Mouse (Mus musculus): ENCODE measurements around the gene Steap3.

Steap3 gene

GRCm38 (mm10) chr1:120249842-120250241, 22.7 kb downstream of the Steap3 start:
- no peak for DNase-seq

DNA sequence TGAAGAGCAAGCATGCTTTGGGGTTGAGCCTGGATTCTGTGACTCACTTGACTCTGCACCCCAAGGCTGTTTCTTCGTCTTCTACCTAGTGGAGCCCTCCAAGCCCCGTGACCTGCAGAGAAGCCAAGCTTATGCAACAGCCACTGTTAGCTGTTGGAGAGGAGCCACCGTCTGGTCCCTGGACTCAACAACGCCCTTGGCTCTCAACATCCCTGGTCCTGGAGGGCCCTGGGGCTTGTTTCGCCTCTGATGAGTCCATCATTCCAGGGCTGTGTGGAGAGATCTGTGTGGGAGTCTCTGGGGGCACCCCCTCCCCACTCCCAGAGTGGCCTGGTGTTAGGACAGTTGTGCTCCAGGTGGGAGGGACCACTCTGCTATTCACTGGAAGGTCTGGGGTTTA, 24.3 kb downstream of the Steap3 start:
- no peak for DNase-seq

- no peak for DNase-seq
These were observed 25.2 kb downstream of the Steap3 start for GRCm38 (mm10) chr1:120247351-120247750.

DNA sequence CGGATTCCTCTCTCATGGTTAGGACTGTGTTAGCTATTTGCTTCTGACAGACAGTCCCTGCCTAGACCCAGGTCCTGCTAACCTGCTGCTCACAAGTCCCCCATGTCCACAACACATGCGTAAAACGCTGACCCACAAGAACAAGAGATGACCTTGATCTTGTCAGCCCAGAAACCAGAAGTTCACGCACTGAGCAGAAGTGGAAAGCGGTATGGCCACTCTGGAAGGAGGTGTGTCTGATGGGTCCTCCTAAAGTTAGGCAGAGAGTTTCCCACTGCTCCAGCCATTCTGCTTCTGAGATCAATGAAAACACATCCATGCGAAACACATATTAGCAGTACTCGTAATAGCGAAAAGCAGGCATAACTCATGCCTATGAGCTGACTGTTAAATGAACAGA, 25.6 kb downstream of the Steap3 start:
- no peak for DNase-seq

- DNase-seq, result peak in 1 of 2 experiments; percentile 5
These were observed 26.8 kb downstream of the Steap3 start for GRCm38 (mm10) chr1:120245661-120246131.

DNA sequence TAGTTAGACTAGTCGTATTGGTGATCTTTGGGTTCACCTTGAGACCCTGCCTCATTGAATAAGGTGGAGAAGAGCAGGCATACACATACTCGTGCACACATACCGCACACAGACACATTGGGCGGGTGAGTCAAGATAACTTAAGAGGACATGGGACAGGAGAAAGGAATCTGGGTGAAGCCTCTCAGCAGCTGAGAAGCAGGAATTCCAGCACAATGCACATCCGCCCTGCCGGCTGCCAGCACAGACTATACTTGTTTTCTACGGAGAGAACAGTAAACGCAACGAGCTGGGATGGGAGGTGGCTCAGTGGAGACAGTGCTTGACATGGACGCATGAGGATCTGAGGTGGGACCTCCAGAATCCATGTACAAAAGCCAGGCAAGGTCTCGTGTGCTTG, 27.9 kb downstream of the Steap3 start:
- no peak for DNase-seq

DNA sequence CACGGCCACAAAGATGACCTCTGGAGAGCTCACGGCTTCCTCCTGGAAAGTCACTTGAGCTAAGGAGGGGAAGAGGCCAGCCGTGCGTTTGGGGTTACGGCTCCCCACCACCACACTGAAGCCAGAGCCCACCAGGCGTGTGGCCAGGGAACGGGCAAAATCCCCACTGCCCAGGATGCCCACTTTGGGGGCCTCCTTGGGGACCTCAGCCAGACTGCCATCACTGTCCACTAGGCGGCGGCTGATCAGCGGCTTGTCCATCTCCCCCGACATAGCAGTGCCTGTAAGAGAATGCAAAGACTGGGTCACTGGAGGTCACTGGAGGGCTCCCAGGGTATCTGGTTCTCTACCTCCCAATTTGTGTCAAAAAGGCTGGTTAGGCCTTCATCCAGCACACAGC, 28.5 kb downstream of the Steap3 start:
- DNase-seq, result no peak

DNA sequence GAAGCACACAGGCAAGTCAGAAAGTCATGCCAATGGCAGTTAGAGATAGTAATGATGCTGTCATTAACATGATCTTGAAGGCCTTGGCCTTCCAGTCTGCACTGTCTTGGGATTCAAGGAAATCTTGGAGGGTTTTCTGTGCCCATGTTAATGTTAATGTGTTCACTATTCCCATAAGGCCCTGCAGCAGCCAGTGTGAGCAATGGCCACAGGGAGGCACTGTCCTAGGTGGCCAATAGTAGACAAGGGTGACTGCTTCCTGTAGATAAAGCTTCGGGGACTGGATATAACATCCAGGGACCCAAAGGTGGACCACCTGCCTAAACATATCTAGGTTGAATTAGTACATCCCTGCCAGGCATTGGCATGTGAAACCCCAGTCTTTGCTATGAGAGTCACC, 35.4 kb downstream of the Steap3 start:
- no peak for DNase-seq

GRCm38 (mm10) chr1:120236424-120236823, 36.1 kb downstream of the Steap3 start:
- no peak for DNase-seq

DNA sequence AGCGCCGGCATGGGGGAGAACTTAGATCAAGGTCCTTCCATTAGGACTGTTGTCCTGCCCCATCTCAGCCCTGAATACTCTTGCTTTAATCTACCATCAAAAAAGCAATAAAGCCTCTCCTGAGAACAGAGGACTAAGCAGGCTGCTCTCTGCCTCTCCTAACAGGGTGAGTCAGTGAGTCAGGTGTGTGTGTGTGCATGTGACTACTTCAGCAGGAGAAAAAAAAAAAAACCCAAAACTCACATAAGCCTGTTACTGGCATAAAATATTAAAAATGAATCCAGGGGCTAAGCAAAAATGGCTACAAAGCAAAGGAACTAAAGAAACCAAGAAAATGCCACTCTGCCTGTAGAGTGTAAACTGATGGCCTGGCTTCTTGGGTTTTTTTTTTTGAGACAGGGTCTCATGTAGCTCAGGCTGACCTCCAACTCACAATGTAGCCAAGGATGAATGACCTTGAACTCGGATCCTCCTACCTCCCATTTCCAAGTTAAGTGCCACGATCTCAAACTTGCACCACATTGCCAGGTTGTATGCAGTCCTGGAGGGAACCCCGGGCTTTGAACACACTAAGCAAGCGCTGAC, 36.8 kb downstream of the Steap3 start:
- DNase-seq, result no peak

DNA sequence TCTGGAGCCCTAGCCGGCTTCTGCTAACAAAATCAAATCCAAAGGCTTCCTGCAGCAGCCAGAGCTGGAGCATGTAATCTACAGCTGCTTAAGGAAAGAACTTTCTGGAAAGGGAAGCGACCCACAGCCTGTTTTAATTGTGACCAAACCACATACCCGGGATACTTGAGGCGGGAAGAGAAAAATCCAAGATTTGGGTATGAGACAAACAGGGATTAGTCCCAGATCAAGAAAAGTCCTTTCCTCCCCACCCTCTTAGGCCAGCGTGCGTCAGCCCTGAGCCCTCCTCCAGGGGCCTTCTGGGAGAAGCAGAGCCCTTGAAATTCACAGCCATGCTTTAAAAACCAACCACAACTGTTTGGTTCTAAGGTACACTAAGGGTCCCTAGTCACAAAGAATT, 40.3 kb downstream of the Steap3 start:
- DNase-seq, result no peak

GRCm38 (mm10) chr1:120231334-120231733, 41.2 kb downstream of the Steap3 start:
- peak; percentile 7 to 8 for DNase-seq

- DNase-seq, result no peak
These were observed 42.6 kb downstream of the Steap3 start for GRCm38 (mm10) chr1:120229723-120230471.

DNA sequence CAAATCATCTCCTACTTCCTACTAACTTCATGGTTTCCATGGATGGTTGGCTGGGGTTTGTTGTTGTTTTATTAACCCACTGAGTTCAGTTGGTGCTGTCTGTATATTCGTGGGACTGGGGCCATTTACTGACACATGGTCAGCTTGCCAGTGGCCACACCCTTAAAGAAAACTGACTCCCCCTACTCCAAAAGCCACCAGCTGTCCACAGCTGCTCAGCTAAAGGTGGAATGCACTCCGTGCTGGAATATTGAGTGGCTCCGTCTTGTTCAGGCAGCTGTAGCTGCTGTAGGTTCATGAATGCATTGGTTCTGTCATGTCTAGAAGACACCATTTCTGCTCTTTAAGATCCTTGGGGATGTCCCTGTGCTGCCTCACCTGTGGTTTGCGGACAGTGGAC, 48.9 kb downstream of the Steap3 start:
- DNase-seq, result no peak

DNA sequence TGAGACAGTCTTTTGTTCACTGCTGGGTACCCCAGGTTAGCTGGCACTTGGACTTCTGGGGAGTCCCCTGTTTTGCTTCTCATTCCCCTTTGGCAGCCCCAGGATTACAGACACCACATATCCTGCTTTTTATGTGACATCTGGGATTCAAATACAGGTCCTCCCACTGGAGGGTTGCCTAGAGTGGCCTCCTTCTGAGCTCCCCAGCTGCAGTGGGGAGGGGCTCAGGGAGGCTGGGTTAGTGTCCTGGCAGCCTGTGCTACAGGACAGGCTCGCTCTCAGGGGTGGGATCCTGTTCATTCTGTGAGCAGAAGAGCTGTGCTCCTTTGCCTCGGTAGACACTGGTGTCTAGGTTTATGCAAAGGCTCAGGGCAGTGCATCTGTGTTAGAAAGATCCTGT, 51.2 kb downstream of the Steap3 start:
- no peak for DNase-seq

- no peak for DNase-seq
These were observed 51.7 kb downstream of the Steap3 start for GRCm38 (mm10) chr1:120220841-120221240.

DNA sequence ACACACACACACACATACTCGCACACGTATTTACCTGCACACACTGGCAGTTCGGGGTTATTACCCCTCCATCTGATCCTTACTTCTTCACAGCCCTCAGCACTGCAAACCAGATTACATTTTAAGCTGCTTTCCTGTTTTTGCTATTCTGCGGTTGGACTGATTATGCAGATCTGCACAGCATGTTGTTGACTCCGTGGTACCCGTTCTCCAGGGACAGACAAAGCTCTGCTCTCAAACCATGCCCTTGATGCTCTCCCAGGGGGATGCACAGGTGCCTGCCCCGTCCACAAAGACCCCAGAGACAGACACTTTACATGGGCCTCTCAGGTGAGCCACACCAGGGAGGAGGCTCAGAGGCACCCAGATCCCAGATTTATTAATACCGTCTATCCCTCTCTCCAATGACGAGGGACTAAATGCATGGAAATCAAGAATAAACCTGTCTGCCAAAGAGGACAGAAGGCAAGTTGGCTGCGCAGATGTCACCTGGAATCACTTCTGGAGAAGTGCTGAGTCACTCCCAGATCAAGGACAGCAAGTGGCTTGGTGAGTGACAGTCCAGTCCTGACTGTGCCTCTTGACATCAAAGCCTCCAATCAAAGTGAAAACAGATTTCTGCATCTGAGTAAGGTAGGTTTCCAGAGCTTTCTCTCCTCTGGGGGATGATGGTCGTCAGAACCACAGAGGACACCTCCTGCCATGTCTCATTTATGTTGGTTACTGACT, 63.8 kb downstream of the Steap3 start:
- DNase-seq, result no peak

DNA sequence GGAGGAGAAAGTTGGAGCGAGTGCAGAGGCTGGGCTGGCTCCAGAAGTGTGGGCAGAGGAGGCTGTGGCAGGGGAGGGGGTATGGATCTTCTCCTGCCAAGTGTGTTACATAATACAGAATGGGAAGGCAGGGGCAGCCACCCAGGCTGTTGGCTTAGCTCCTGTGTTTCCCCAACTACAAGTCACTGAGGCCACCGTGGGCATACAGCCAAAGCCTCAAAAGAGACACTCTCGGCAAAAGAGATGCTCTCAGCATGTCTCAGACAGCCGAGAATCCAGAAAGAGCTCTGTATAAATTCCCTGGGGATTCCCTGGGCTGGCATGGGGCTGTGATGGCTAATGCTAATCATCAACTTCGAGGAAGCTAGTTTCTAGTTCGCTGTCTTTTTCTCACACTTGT, 64.9 kb downstream of the Steap3 start:
- DNase-seq, result peak; percentile 30 to 34

GRCm38 (mm10) chr1:120204834-120205233, 67.7 kb downstream of the Steap3 start:
- no peak for DNase-seq

- no peak for DNase-seq
These were observed 68.7 kb downstream of the Steap3 start for GRCm38 (mm10) chr1:120203836-120204235.

DNA sequence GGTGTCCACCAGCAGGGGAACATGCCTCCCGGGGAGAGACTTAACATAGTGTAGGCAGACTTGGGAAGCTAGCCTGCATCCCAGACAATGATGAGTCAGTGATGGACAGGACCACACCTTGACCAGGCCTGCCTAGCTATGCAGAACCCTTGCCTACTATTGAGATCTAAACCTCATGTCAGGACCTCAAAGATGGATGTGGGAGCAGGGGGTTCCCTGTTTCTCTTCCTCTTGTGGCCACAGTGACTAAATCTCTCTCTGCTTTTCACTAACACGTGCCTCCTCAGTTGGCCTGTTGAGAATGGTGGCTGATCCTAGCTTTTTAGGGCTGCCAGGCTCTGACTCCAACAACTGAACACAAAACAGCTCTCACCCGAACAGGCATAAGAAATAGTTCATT, 70.0 kb downstream of the Steap3 start:
- no peak for DNase-seq

GRCm38 (mm10) chr1:120198942-120199341, 73.6 kb downstream of the Steap3 start:
- no peak for DNase-seq

DNA sequence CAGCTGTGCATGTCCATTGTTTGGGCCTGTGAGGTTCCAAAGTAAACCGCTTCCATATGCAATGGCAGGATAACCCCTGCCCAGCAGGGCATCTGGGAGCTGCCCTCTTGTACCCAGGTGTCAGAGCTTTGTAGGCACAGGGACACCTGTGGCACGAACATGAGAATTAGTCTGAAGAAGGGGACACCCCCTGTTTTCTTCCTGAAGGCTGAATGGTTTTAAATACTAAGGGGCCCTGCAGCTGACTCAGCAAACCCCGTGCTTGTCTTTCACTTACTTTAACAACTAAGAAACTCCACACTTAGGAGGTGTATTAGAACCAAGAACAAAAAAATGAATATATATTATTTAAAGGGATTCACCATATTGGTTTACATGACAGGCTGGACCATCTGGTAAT, 74.4 kb downstream of the Steap3 start:
- DNase-seq, result no peak

DNA sequence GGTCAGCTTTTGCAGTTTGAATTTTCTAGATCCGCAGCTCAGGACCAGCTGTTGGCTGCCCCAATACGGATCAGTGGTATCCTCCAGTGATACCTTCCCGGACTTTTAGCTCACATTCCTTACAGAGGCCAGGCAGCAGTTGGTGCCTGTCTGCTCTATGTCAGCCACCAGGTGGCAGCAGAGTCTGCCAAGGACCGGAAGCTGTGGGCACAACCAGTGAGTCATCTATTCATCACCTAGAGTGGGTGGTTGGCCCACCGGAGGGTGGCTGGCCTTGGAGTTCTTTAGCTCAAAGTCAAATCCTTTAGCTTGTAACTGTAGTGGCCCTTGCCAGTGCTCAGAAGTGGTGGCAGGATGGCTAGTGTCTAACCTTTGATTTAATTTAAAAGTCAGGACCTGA, 75.3 kb downstream of the Steap3 start:
- DNase-seq, result peak; percentile 23 to 50

Measured in cerebellum, adult 18-20 months (tissue).